Mouse (Mus musculus) heart, embryonic 11.5 days (tissue): ENCODE data around the gene Eif2a. TPM values are rescaled to one million over a fixed set of nuclear protein-coding genes. Genes with fewer than 3 reads are reported as not detected.

Source experiments
- ATAC-seq: fragments of 200-750 bp; cut with Nextera tagmentation; replicated peaks from 2 replicates; pipeline ENCODE4 v1.8.0; 2017; ENCODE audit warnings: moderate library complexity; ENCODE audit not compliant: insufficient number of reproducible peaks, low FRiP score, low TSS enrichment
- H3K27ac ChIP-seq: fragments of 300-500 bp; sonication (generic); 2 replicates; pipeline ENCODE4 v1.5.1; 2014; ENCODE audit warnings: mild to moderate bottlenecking, low read depth, low read length
- H3K27me3 ChIP-seq: fragments of 300-500 bp; sonication (generic); 2 replicates; pipeline ENCODE4 v1.6.1; 2014; ENCODE audit warnings: mild to moderate bottlenecking, low read length, mixed read lengths; ENCODE audit not compliant: control insufficient read depth, insufficient read depth
- H3K36me3 ChIP-seq: fragments of 300-500 bp; sonication (generic); 2 replicates; pipeline ENCODE4 v1.6.1; 2014; ENCODE audit warnings: mild to moderate bottlenecking, low read length, moderate library complexity, mixed read lengths; ENCODE audit not compliant: control insufficient read depth, insufficient read depth
- H3K4me1 ChIP-seq: fragments of 300-500 bp; sonication (generic); 2 replicates; pipeline ENCODE4 v1.6.1; 2014; ENCODE audit warnings: low read length; ENCODE audit not compliant: control insufficient read depth, insufficient read depth
- H3K4me2 ChIP-seq: fragments of 300-500 bp; sonication (generic); 2 replicates; pipeline ENCODE4 v1.6.1; 2014; ENCODE audit warnings: mild to moderate bottlenecking, moderate library complexity
- H3K4me3 ChIP-seq: fragments of 300-500 bp; sonication (generic); 2 replicates; pipeline ENCODE4 v1.5.1; 2014; ENCODE audit warnings: low read depth, low read length
- H3K9ac ChIP-seq: fragments of 300-500 bp; sonication (generic); 2 replicates; pipeline ENCODE4 v1.6.1; 2014; ENCODE audit warnings: mild to moderate bottlenecking, low read depth, low read length, moderate library complexity
- H3K9me3 ChIP-seq: fragments of 300-500 bp; sonication (generic); replicated peaks from 2 replicates; pipeline ENCODE4 v1.6.1; 2016; ENCODE audit warnings: low read length; ENCODE audit not compliant: control insufficient read depth
- WGBS: fragments of 180-500 bp; shearing (Covaris S2); extraction: QIAGEN DNeasy Blood & Tissue Kit; methylation state at CpG from one replicate; pipeline ENCODE4 v1.1.7; 2014; ENCODE audit not compliant: insufficient replicate concordance; 5-methylcytosine and 5-hydroxymethylcytosine counted together
- polyA plus RNA-seq: library from polyadenylated mRNA; unstranded; fragments of >200 nt; fragmentation: Nextera tagmentation; extraction: Ambion mirVana; gene quantifications from 2 replicates; pipeline ENCODE4 v1.2.1, GENCODE M21; 2014

Gene Eif2a
- polyA plus RNA-seq, 1 experiment from 2014 or later: 44.0 TPM

DNA sequence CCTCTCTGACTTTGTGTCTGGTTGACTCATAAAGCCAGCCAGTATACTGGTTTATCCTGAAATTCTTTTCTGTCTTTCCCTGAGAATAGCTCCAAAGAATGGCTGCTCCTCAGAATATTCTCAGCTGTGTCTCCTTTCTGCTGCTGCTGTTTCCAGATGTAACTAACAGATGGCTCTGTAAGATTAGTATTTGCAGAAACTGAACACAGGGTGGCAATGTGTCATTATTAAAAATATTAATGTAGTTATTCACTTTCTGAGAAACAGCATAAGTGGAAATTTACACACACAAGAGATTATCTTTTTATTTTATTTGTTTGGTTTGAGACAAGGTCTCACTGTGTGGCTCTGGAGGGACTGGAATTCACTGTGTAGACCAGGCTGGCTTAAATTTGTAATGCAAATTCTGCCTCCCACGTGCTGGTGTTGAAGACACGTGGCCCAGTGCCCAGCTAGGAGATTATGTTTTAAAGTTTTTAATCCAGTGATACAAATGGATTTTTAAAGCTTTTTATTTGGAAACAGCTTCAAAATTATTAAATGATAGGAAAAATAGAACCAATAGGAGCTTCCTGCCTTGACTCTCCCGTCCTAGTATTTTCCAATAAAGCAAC lies 21.8 kb upstream of the Eif2a start:
- Histone ChIP-seq H3K4me3 (no peak overlapping the region), H3K9me3 (no peaks in the 10 kb centered on the region), H3K9ac (no peak overlapping the region), H3K4me2 (no peak overlapping the region), H3K4me1 (no peaks in the 10 kb centered on the region), H3K27ac (no peak overlapping the region), H3K27me3 (no peaks in the 10 kb centered on the region), H3K36me3 (no peaks in the 10 kb centered on the region)
- no peak for ATAC-seq
- 64% methylated on average over 3 of the region's 3 CpGs for WGBS

DNA sequence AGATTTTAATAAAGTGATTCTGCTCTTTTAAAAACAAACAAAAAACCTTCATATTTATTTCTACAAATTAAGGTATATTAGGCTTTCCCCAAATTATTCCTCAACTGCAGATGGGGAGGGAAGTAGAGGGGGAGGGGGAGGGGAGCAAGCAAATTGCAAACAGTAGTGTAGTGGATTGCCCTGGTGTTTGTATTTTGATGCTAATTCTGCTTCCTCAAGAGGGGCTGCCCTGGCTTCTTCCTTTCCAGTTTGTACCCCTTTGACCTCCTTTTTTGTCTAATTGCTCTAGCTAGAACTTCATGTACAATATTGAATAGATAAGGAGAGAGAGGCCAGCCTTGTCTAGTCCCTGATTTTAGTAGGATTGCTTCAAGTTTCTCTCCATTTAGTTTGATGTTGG lies 20.9 kb upstream of the Eif2a start:
- no peak overlapping the region for H3K4me2 ChIP-seq
- H3K27me3 ChIP-seq: no peaks in the 10 kb centered on the region
- no peak overlapping the region for H3K27ac ChIP-seq
- H3K4me1 ChIP-seq: no peaks in the 10 kb centered on the region
- no peak overlapping the region for H3K4me3 ChIP-seq
- H3K9ac ChIP-seq: no peak overlapping the region
- no peaks in the 10 kb centered on the region for H3K36me3 ChIP-seq
- H3K9me3 ChIP-seq: no peaks in the 10 kb centered on the region
- ATAC-seq: no peak

DNA sequence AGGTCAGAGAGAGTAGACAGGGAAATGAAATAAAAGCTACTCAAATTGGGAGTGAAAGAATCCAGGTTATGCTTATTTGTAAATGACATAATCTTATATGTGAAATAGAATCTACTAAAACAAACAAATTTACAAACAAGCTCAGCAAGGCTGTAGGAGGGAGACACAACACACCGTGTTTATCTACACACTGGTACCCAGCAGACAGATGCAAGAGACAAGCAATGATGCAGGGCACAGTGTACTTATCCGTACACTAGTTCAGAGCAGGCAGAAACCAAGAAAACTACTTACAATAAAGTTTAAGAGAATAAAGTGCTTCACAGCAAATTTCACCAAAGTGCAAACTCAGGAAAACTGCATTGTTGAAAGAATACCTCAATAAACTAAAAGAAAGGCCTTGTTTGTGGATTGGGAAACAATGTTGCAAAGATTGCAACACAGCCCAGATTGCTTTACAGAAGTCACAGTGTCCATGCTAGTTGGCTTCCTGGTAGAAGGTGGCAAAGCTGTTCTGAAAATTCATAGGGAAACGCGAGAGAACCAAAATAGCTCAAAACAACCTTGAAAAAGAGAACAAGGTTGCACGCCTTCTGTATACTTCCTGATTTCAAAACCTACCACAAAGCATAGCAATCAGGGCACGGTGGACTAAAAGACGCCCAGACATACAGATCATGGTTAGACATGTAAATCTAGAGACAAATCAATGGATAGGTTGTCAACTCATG lies 17.4 kb upstream of the Eif2a start:
- Histone ChIP-seq H3K4me3 (no peak overlapping the region), H3K4me2 (no peak overlapping the region), H3K9me3 (no peaks in the 10 kb centered on the region), H3K27me3 (no peaks in the 10 kb centered on the region), H3K27ac (no peak overlapping the region), H3K4me1 (no peaks in the 10 kb centered on the region), H3K36me3 (no peaks in the 10 kb centered on the region), H3K9ac (no peak overlapping the region)
- 78% methylated on average over 7 of the region's 7 CpGs for WGBS
- ATAC-seq: no peak

DNA sequence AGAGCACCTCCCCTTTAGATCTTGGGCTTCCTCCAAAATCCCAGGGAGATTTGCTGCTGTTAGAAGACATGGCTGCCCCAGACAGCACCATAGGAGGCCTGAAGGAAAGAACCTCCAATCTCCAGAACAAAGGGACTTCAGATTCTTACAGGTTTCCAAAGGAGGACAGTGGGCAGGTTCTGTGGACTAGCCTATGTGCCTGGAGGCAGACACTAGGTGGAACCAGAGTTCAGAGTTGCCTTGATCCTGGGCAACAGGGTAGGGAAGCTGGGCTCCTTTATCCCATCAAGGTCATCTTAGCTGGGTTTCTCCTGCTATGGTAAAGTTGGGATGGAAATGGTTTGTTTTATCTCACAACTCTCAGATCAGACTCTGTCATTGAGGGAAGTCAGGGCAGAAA lies 14.0 kb upstream of the Eif2a start:
- no peaks in the 10 kb centered on the region for H3K4me1 ChIP-seq
- H3K4me2 ChIP-seq: no peak overlapping the region
- H3K4me3 ChIP-seq: no peak overlapping the region
- no peak for ATAC-seq
- no peak overlapping the region for H3K27ac ChIP-seq
- no peaks in the 10 kb centered on the region for H3K27me3 ChIP-seq
- no peak overlapping the region for H3K9ac ChIP-seq
- H3K36me3 ChIP-seq: no peaks in the 10 kb centered on the region
- H3K9me3 ChIP-seq: no peaks in the 10 kb centered on the region

DNA sequence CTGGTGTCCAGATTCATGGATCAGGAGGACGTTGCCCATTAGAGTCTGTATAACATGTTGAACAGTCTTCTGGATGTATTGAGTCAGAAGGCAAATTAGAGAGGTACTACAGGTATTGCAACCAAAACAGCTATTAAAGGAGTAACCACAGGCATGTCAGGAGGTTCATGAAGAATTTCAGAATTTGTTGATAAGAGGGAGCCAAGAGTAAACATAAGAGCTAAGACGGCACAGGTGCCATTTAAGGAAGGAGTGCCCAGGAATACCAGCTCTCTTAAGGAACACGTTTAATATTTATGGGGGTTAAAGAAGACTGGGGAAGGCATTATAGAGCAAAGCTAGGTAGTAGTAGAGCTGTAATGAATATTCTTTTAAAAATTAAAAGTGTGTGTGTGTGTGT lies 12.9 kb upstream of the Eif2a start:
- H3K27ac ChIP-seq: no peak overlapping the region
- H3K4me3 ChIP-seq: no peak overlapping the region
- no peak overlapping the region for H3K4me2 ChIP-seq
- no peak for ATAC-seq
- no peaks in the 10 kb centered on the region for H3K9me3 ChIP-seq
- H3K36me3 ChIP-seq: no peaks in the 10 kb centered on the region
- H3K27me3 ChIP-seq: no peaks in the 10 kb centered on the region
- no peaks in the 10 kb centered on the region for H3K4me1 ChIP-seq
- H3K9ac ChIP-seq: no peak overlapping the region
- 79% methylated on average over 3 of the region's 3 CpGs for WGBS

DNA sequence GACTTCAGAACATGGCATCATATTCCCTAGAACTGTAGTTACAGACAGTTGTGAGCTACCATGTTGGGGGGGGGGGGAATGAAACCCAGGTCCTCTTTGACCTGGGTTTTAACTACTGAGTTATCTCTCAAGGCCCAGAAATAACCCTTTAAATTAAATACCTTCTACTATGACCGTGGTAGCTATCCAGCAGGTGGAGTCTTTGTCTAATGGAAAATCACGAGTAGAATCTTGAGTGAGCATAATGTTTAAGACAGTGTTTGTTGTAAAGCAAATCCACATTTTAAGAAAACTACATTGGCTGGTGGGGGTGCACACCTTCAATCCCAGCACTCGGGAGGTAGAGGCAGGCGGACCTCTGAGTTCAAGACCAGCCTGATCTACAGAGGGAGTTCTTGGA lies 12.1 kb upstream of the Eif2a start:
- Histone ChIP-seq H3K9me3 (no peaks in the 10 kb centered on the region), H3K4me3 (no peak overlapping the region), H3K27ac (no peak overlapping the region), H3K9ac (no peak overlapping the region), H3K36me3 (no peaks in the 10 kb centered on the region), H3K4me2 (no peak overlapping the region), H3K27me3 (no peaks in the 10 kb centered on the region), H3K4me1 (no peaks in the 10 kb centered on the region)
- 78% methylated on average over 4 of the region's 4 CpGs for WGBS
- ATAC-seq: no peak

DNA sequence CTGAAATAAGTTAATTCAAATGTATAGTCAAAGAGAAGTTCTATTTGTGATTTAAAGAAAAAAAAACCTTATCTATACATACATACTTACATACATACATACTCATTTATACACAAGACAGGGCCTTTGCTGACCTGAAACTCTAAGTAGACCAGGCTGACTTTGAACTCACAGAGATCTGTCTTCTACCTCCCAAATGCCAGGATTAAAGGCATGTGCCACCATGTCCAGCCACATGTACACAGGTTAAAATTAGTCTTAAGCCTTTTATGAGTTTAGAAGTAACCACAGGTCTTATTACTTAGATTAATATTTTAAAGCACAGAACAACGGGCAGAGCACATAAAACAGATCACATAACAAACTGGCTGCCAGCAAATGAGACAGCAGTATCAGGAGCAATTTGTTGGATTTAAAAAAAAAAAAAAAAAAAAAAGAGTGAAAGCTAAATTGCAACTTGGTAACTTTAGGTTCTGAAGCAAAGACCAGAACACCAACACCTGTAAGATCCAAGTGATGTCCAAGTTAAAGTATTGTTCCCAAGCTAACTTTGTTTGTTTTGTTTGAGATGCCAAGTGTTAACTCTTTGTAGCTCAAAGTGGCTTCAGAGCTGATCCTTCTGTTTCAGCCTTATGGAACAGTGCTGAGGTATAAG lies 9.5 kb upstream of the Eif2a start:
- Histone ChIP-seq H3K4me2 (no peak overlapping the region), H3K36me3 (no peaks in the 10 kb centered on the region), H3K27me3 (no peaks in the 10 kb centered on the region), H3K9me3 (no peaks in the 10 kb centered on the region), H3K4me3 (no peak overlapping the region), H3K27ac (no peak overlapping the region), H3K4me1 (peaks cover 4% of the 10 kb centered on the region; the same call in 1 of the 2 replicates), H3K9ac (no peak overlapping the region)
- WGBS: 63% methylated on average over 1 of the region's 1 CpGs
- no peak for ATAC-seq

DNA sequence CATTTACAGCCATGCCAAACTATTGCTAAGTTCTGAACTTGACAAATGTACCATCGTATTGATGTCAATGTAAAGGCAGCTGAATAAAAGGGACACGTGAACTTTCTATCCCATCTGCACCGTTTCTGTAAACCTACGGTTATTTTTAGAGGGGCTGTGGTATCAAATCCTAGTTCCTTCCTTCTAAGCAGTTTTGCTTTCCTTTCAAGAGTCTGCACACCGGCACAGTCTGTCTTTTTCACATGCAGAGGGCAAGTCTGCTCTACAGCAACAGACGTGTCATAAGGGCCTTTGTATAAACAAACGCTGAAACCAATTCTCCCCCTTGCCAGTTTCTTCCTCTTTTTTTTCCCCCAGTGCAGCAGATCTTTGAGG lies 9.0 kb upstream of the Eif2a start:
- no peaks in the 10 kb centered on the region for H3K9me3 ChIP-seq
- H3K4me1 ChIP-seq: peaks cover 4% of the 10 kb centered on the region; the same call in 1 of the 2 replicates
- no peak overlapping the region for H3K27ac ChIP-seq
- H3K4me2 ChIP-seq: no peak overlapping the region
- no peak overlapping the region for H3K4me3 ChIP-seq
- WGBS: 57% methylated on average over 7 of the region's 7 CpGs
- H3K36me3 ChIP-seq: peaks cover 3% of the 10 kb centered on the region; the same call in 1 of the 2 replicates
- no peak for ATAC-seq
- no peaks in the 10 kb centered on the region for H3K27me3 ChIP-seq
- no peak overlapping the region for H3K9ac ChIP-seq

DNA sequence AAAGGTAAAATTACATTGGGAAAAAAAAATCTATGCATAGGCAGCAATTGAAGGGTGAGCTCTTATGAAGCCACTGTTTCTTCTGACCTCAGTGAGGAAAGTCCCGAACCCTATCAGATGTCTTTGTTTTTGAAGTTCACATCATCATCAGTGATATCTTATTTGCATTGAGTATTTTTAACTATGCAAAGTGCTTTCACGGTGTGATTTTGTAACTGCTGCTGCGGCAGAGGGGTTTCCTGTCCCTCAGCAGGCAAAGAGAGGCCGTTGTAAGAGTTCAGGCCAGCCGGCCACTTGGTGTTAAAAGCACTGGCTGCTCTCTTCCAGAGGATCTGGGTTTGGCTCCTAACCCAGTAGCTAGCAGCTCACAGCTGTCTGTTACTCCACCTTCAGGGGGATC lies 8.4 kb upstream of the Eif2a start:
- no peak overlapping the region for H3K4me3 ChIP-seq
- peaks cover 4% of the 10 kb centered on the region; the same call in 1 of the 2 replicates for H3K4me1 ChIP-seq
- no peaks in the 10 kb centered on the region for H3K9me3 ChIP-seq
- peaks cover 4% of the 10 kb centered on the region; the same call in 1 of the 2 replicates for H3K36me3 ChIP-seq
- no peak for ATAC-seq
- WGBS: 47% methylated on average over 5 of the region's 5 CpGs
- no peak overlapping the region for H3K4me2 ChIP-seq
- H3K9ac ChIP-seq: no peak overlapping the region
- no peak overlapping the region for H3K27ac ChIP-seq
- no peaks in the 10 kb centered on the region for H3K27me3 ChIP-seq
